Mouse (Mus musculus) olfactory bulb, adult 2 months (tissue): Measurements from ENCODE around the gene Azin2. TPM values are rescaled to one million over a fixed set of nuclear protein-coding genes. Genes with fewer than 3 reads are reported as not detected.

ENCODE experiments used
- H3K27ac ChIP-seq: fragments of 200-500 bp; 2 replicates; pipeline ENCODE4 v1.5.1; 2012; ENCODE audit warnings: low read depth, low read length; ENCODE audit not compliant: insufficient read depth
- H3K4me1 ChIP-seq: fragments of 200-500 bp; 2 replicates; pipeline ENCODE4 v1.6.1; 2012; ENCODE audit warnings: low read length; ENCODE audit not compliant: control insufficient read depth, insufficient read depth
- H3K4me3 ChIP-seq: fragments of 200-500 bp; 2 replicates; pipeline ENCODE4 v1.5.1; 2012; ENCODE audit warnings: mild to moderate bottlenecking, low read depth, low read length, moderate library complexity; ENCODE audit not compliant: insufficient read depth
- CTCF ChIP-seq: fragments of 200-500 bp; IDR thresholded peaks from 2 replicates; pipeline ENCODE4 v1.5.1; 2012; ENCODE audit warnings: low read depth, mild to moderate bottlenecking, low read length, moderate library complexity; ENCODE audit not compliant: insufficient read depth
- POLR2A ChIP-seq: fragments of 200-500 bp; IDR thresholded peaks from 2 replicates; pipeline ENCODE4 v1.6.1; 2012; ENCODE audit warnings: mild to moderate bottlenecking, low read depth, low read length, moderate library complexity; ENCODE audit not compliant: insufficient read depth
- WGBS: fragments of 180-500 bp; shearing (Covaris S2); methylation state at CpG from one replicate; pipeline ENCODE4 v1.1.7; 2018; 5-methylcytosine and 5-hydroxymethylcytosine counted together
- polyA plus RNA-seq: library from polyadenylated mRNA; stranded (reverse); fragments of >200 nt; gene quantifications from 2 replicates; pipeline ENCODE4 v1.2.4, GENCODE M21; 2012; ENCODE audit warnings: low replicate concordance; ENCODE audit not compliant: missing spikeins, insufficient read depth, insufficient read length

Azin2 gene
- polyA plus RNA-seq, 1 experiment = not detected

- 65% methylated on average over 12 of the region's 12 CpGs for whole genome bisulfite sequencing
- Histone ChIP-seq H3K4me3 (no peak overlapping the region), H3K4me1 (peaks cover 18% of the 10 kb centered on the region), H3K27ac (no peak overlapping the region)
- no peak for TF ChIP-seq CTCF
- no peak for TF ChIP-seq POLR2A
Measured at GRCm38 (mm10) chr4:128907238-128907968, 54.8 kb downstream of the Azin2 start.

GRCm38 (mm10) chr4:128906757-128907156, 55.5 kb downstream of the Azin2 start:
- 83% methylated on average over 8 of the region's 8 CpGs for WGBS
- TF ChIP-seq CTCF (no peak), POLR2A (no peak)
- Histone ChIP-seq H3K27ac (no peak overlapping the region), H3K4me3 (no peak overlapping the region), H3K4me1 (peaks cover 18% of the 10 kb centered on the region)

GRCm38 (mm10) chr4:128905251-128905650, 57.0 kb downstream of the Azin2 start:
- Histone ChIP-seq H3K27ac (no peak overlapping the region), H3K4me1 (peaks cover 23% of the 10 kb centered on the region), H3K4me3 (no peak overlapping the region)
- TF ChIP-seq POLR2A = no peak
- WGBS = 66% methylated on average over 8 of the region's 8 CpGs

- Histone ChIP-seq H3K27ac (no peak overlapping the region), H3K4me3 (no peak overlapping the region), H3K4me1 (peaks cover 33% of the 10 kb centered on the region)
- no peak for TF ChIP-seq CTCF
- no peak for TF ChIP-seq POLR2A
- WGBS = 65% methylated on average over 8 of the region's 8 CpGs
Measured at GRCm38 (mm10) chr4:128904035-128904800, 58.0 kb downstream of the Azin2 start.

GRCm38 (mm10) chr4:128902390-128902789, 59.9 kb downstream of the Azin2 start:
- H3K27ac ChIP-seq = no peak overlapping the region

GRCm38 (mm10) chr4:128900484-128900883, 61.8 kb downstream of the Azin2 start:
- Histone ChIP-seq H3K4me3 (no peak overlapping the region), H3K27ac (no peak overlapping the region), H3K4me1 (peaks cover 42% of the 10 kb centered on the region)
- TF ChIP-seq CTCF = no peak
- no peak for TF ChIP-seq POLR2A
- WGBS = 84% methylated on average over 14 of the region's 14 CpGs

More at GRCm38 (mm10) chr4:128902390-128902789, 59.9 kb downstream of the Azin2 start:
- no peak overlapping the region for H3K4me3 ChIP-seq
- H3K4me1 ChIP-seq = peaks cover 40% of the 10 kb centered on the region
- 91% methylated on average over 8 of the region's 8 CpGs for WGBS
- TF ChIP-seq CTCF (no peak), POLR2A (no peak)

GRCm38 (mm10) chr4:128899332-128899731, 62.9 kb downstream of the Azin2 start:
- peaks cover 43% of the 10 kb centered on the region for H3K4me1 ChIP-seq
- H3K4me3 ChIP-seq = no peak overlapping the region
- H3K27ac ChIP-seq = peak overlapping the region; percentile 93
- WGBS = 3% methylated on average over 6 of the region's 6 CpGs
- TF ChIP-seq POLR2A = no peak; the same call in 1 of the 2 replicates
- no peak for TF ChIP-seq CTCF

GRCm38 (mm10) chr4:128897911-128898421, 64.3 kb downstream of the Azin2 start:
- H3K4me1 ChIP-seq = peaks cover 38% of the 10 kb centered on the region
- peak overlapping the region; percentile 50 for H3K27ac ChIP-seq
- no peak overlapping the region for H3K4me3 ChIP-seq
- 51% methylated on average over 7 of the region's 7 CpGs for WGBS
- TF ChIP-seq CTCF (no peak), POLR2A (no peak)

GRCm38 (mm10) chr4:128896667-128897066, 65.6 kb downstream of the Azin2 start:
- H3K27ac ChIP-seq = no peak overlapping the region
- TF ChIP-seq CTCF (no peak), POLR2A (no peak)
- 96% methylated on average over 10 of the region's 10 CpGs for WGBS

More at GRCm38 (mm10) chr4:128896667-128897066, 65.6 kb downstream of the Azin2 start:
- no peak overlapping the region for H3K4me3 ChIP-seq
- peaks cover 45% of the 10 kb centered on the region for H3K4me1 ChIP-seq
